Mouse (Mus musculus): ENCODE data around the gene Wdr46. TPM values are rescaled to one million over a fixed set of nuclear protein-coding genes. Genes with fewer than 3 reads are reported as not detected.

Gene Wdr46
- total and polyA plus RNA-seq, 3 experiments = 39.8 to 72.4 (median 49.7) TPM

DNA sequence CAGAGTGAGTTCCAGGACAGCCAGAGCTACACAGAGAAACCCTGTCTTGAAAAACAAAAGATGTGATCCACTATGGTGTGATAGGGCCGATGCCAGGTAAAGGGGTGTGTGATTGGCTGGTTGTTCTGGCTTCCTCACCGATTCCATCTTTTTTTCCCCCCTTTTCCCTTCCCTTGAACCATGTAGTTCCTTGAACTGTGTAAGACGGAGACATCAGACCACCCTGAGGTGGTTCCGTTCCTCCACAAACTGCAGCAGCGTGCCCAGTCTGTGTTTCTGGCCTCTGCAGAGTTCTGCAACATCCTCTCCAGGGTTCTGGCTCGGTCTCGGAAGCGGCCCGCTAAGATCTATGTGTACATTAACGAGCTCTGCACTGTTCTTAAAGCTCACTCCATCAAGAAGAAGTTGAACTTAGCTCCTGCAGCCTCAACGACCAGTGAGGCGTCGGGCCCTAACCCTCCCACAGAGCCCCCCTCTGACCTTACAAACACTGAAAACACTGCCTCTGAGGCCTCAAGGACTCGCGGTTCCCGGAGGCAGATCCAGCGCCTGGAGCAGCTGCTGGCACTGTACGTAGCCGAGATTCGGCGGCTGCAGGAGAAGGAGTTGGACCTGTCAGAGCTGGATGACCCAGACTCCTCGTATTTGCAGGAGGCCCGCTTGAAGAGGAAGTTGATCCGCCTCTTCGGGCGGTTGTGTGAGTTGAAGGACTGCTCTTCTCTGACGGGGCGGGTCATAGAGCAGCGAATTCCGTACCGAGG lies 29.2 kb upstream of the Wdr46 start:
- in situ Hi-C loops (cut with MboI; ENCODE audit: low pct_ligation_motif_present, low pct_unique_long_range_greater_than_20kb, low sequenced_read_pairs) = no loop called here

GRCm38 (mm10) chr17:33911813-33912414 lies 28.5 kb upstream of the Wdr46 start:
- no peak for TF ChIP-seq NRF1 (IDR thresholded peaks at IDR 0.05; ENCODE audit: low read depth, low read length)
- TF ChIP-seq TCF12 (IDR thresholded peaks at IDR 0.05; ENCODE audit: low read depth, low read length) = no peak
- no peak for TF ChIP-seq NELFE (IDR thresholded peaks at IDR 0.05; ENCODE audit: low read depth, low read length)
- TF ChIP-seq EP300 (IDR thresholded peaks at IDR 0.05; ENCODE audit: low read length) = no peak
- TF ChIP-seq MAZ (IDR thresholded peaks at IDR 0.05; ENCODE audit: low read depth, low read length) = no peak
- TF ChIP-seq MAX (IDR thresholded peaks at IDR 0.05; ENCODE audit: low read length) = no peak
- no peak for TF ChIP-seq USF1 (IDR thresholded peaks at IDR 0.05; ENCODE audit: low read depth, low read length)
- TF ChIP-seq MEF2A (IDR thresholded peaks at IDR 0.05; ENCODE audit: borderline replicate concordance, low read depth, low read length) = no peak
- TF ChIP-seq CTCF (conservative IDR thresholded peaks at IDR 0.05 in 1 of 2, IDR thresholded peaks at IDR 0.05 in 1 of 2; ENCODE audit: low read depth in 2 of 2, low read length in 2 of 2) = no peak
- no peak for TF ChIP-seq TBP (conservative IDR thresholded peaks at IDR 0.05; ENCODE audit: low read depth, low read length)
- no peak for TF ChIP-seq PAX5 (IDR thresholded peaks at IDR 0.05; ENCODE audit: low read length)
- TF ChIP-seq POLR2A (IDR thresholded peaks at IDR 0.05; ENCODE audit: low read depth, low read length) = no peak
- no peak for TF ChIP-seq ZKSCAN1 (IDR thresholded peaks at IDR 0.05; ENCODE audit: borderline replicate concordance, low read depth, low read length)
- no peak for TF ChIP-seq POLR2AphosphoS2 (IDR thresholded peaks at IDR 0.05; ENCODE audit: low read depth, low read length)
- no peak for TF ChIP-seq UBTF (IDR thresholded peaks at IDR 0.05; ENCODE audit: low read depth, low read length)
- no peak for TF ChIP-seq BHLHE40 (IDR thresholded peaks at IDR 0.05; ENCODE audit: low read depth, low read length)
- no peak for TF ChIP-seq GABPA (IDR thresholded peaks at IDR 0.05; ENCODE audit: insufficient replicate concordance, low read depth, low read length)
- no peak for TF ChIP-seq KAT2A (IDR thresholded peaks at IDR 0.05; ENCODE audit: insufficient replicate concordance, low read length)
- Histone ChIP-seq H3K4me2 (ENCODE audit: insufficient read depth, low read depth, poor library complexity, severe bottlenecking) (no peak overlapping the region), H3K27me3 (replicated peaks) (no peaks in the 10 kb centered on the region), H3K4me3 (replicated peaks in 1 of 3; ENCODE audit: low read depth in 2 of 3, low read length in 2 of 3, poor library complexity in 1 of 3) (no peak overlapping the region), H3K9ac (ENCODE audit: insufficient read depth, low read depth) (no peak overlapping the region), H3K27ac (ENCODE audit: insufficient read depth, low read depth) (no peak overlapping the region), H3K9me3 (replicated peaks; ENCODE audit: low read length) (peaks cover 2% of the 10 kb centered on the region), H3K4me1 (ENCODE audit: control insufficient read depth in 1 of 2, insufficient read depth in 2 of 2) (peaks cover 7 to 40% of the 10 kb centered on the region in 2 experiments), H3K36me3 (replicated peaks in 1 of 2; ENCODE audit: control insufficient read depth in 1 of 2, insufficient read depth in 1 of 2, low read length in 1 of 2) (peaks cover 42 to 45% of the 10 kb centered on the region in 2 experiments), H3K79me2 (replicated peaks; ENCODE audit: control insufficient read depth, extremely low read depth, insufficient read depth, poor library complexity, severe bottlenecking) (peaks cover 12% of the 10 kb centered on the region; the same call in 1 of the 2 replicates)
- in situ Hi-C loops (cut with MboI; ENCODE audit: low pct_ligation_motif_present, low pct_unique_long_range_greater_than_20kb, low sequenced_read_pairs) (no loop called here), dilution Hi-C loops (cut with MboI; ENCODE audit: extremely low pct_ligation_motif_present, extremely low pct_unique_long_range_greater_than_20kb, low sequenced_read_pairs) (no loop called here)
- DNase-seq (ENCODE audit: extremely low read depth) = no peak

More for the DNA sequence above, 29.2 kb upstream of the Wdr46 start:
- Histone ChIP-seq H3K27ac (ENCODE audit: insufficient read depth, low read depth) (no peak overlapping the region), H3K4me2 (ENCODE audit: insufficient read depth, low read depth, poor library complexity, severe bottlenecking) (no peak overlapping the region), H3K4me3 (replicated peaks in 1 of 3; ENCODE audit: low read depth in 2 of 3, low read length in 2 of 3, poor library complexity in 1 of 3) (no peak overlapping the region), H3K79me2 (replicated peaks; ENCODE audit: control insufficient read depth, extremely low read depth, insufficient read depth, poor library complexity, severe bottlenecking) (peaks cover 12% of the 10 kb centered on the region; the same call in 1 of the 2 replicates), H3K4me1 (ENCODE audit: control insufficient read depth in 1 of 2, insufficient read depth in 2 of 2) (peaks cover 5 to 37% of the 10 kb centered on the region in 2 experiments; a peak in 3 of 4 replicates), H3K27me3 (replicated peaks) (no peaks in the 10 kb centered on the region), H3K9me3 (replicated peaks; ENCODE audit: low read length) (no peaks in the 10 kb centered on the region), H3K9ac (ENCODE audit: insufficient read depth, low read depth) (no peak overlapping the region), H3K36me3 (replicated peaks in 1 of 2; ENCODE audit: control insufficient read depth in 1 of 2, insufficient read depth in 1 of 2, low read length in 1 of 2) (peaks cover 40 to 42% of the 10 kb centered on the region in 2 experiments)
- no peak for DNase-seq (ENCODE audit: extremely low read depth)
- dilution Hi-C loops (cut with MboI; ENCODE audit: extremely low pct_ligation_motif_present, extremely low pct_unique_long_range_greater_than_20kb, low sequenced_read_pairs) = no loop called here
- TF ChIP-seq MAFK (IDR thresholded peaks at IDR 0.05; ENCODE audit: insufficient replicate concordance, low read length) = no peak
- TF ChIP-seq BHLHE40 (IDR thresholded peaks at IDR 0.05; ENCODE audit: low read depth, low read length) = no peak
- no peak for TF ChIP-seq ZC3H11A (IDR thresholded peaks at IDR 0.05; ENCODE audit: low read depth, low read length)
- TF ChIP-seq SMC3 (IDR thresholded peaks at IDR 0.05; ENCODE audit: low read depth, low read length) = no peak
- no peak for TF ChIP-seq E2F4 (IDR thresholded peaks at IDR 0.05; ENCODE audit: insufficient replicate concordance, low read depth, low read length)
- no peak for TF ChIP-seq HCFC1 (IDR thresholded peaks at IDR 0.05; ENCODE audit: low read depth, low read length)
- TF ChIP-seq MAZ (IDR thresholded peaks at IDR 0.05; ENCODE audit: low read depth, low read length) = no peak
- no peak for TF ChIP-seq ZKSCAN1 (IDR thresholded peaks at IDR 0.05; ENCODE audit: borderline replicate concordance, low read depth, low read length)
- TF ChIP-seq GABPA (IDR thresholded peaks at IDR 0.05; ENCODE audit: insufficient replicate concordance, low read depth, low read length) = no peak
- no peak; the same call in 1 of the 2 replicates for TF ChIP-seq ZNF384 (IDR thresholded peaks at IDR 0.05; ENCODE audit: low read depth, low read length)
- no peak for TF ChIP-seq UBTF (IDR thresholded peaks at IDR 0.05; ENCODE audit: low read depth, low read length)
